In the genomic region with DNA sequence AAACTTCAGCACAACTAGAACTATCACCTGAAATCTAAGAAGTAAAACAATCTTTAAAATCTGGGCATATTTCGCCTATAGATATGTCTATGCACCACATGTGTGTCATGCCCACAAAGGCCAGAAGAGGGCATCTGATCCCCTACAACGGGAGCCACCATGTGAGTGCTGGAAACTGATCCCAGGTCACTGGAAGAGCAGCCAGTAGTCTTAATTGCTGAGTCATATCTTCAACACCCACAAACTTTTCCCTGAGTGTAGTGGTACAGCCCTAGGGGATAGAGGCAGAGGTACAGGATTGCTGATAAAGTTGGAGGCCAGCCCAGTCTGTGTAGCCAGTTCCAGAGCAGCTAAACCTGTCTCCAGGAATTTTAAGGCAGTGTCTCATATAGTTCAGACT, we compare ENCODE assay signal across 11 mouse cellular contexts. TPM values are rescaled to one million over a fixed set of nuclear protein-coding genes. Genes with fewer than 3 reads are reported as not detected.
DNase-seq lines count a peak whose midpoint lies in the region; ATAC-seq and TF ChIP-seq lines count a peak whose summit lies in the region.
"Had no signal": no experiment of that assay in that cellular context is flagged by ENCODE, and none has a peak within 500 bp of the region (broad histone marks: within the 10 kb centered on the region; RNA-seq: fewer than 3 reads in every experiment).

No protein-coding gene starts in this region.

- no peak overlapping the region for H3K9ac ChIP-seq in heart, adult 2 months (ENCODE audit: low read depth, low read length)
- H3K9ac ChIP-seq: hindbrain, embryonic 14.5 days; limb, embryonic 12.5 days had no signal

- intact Hi-C loops in heart, adult 2 months (cut with DNase I) = loop anchor here (2.0 kb wide), 1 partner anchor 44 kb away; no protein-coding TSS in a partner anchor

- H3K27me3 ChIP-seq in heart, adult 2 months (ENCODE audit: control insufficient read depth, insufficient read depth, low read length) = no peaks in the 10 kb centered on the region
- H3K27me3 ChIP-seq in thymus, adult 2 months (ENCODE audit: control insufficient read depth, insufficient read depth, low read length) = no peaks in the 10 kb centered on the region
- H3K27me3 ChIP-seq: limb, embryonic 12.5 days had no signal

- TF ChIP-seq POLR2A in heart, adult 2 months (IDR thresholded peaks at IDR 0.05; ENCODE audit: insufficient read depth, low read depth, low read length) = no peak
- TF ChIP-seq POLR2A in thymus, adult 2 months (IDR thresholded peaks at IDR 0.05; ENCODE audit: control insufficient read depth, extremely low read depth, insufficient read depth, low read length, poor library complexity) = no peak

- no peaks in the 10 kb centered on the region for H3K4me1 ChIP-seq in heart, adult 2 months (ENCODE audit: control insufficient read depth, insufficient read depth, low read length)
- H3K4me1 ChIP-seq in thymus, adult 2 months (replicated peaks; ENCODE audit: control insufficient read depth, insufficient read depth, low read length) = no peaks in the 10 kb centered on the region
- H3K4me1 ChIP-seq: limb, embryonic 12.5 days had no signal

- no peak overlapping the region for H3K4me3 ChIP-seq in heart, adult 2 months
- no peak overlapping the region for H3K4me3 ChIP-seq in thymus, adult 2 months (ENCODE audit: control insufficient read depth, insufficient read depth, low read length)
- H3K4me3 ChIP-seq: limb, embryonic 12.5 days had no signal

- no peaks in the 10 kb centered on the region for H3K36me3 ChIP-seq in heart, adult 2 months (ENCODE audit: control insufficient read depth, insufficient read depth, low read length)
- H3K36me3 ChIP-seq in thymus, adult 2 months (ENCODE audit: control insufficient read depth, insufficient read depth, low read length) = peaks cover 51% of the 10 kb centered on the region

- no peak for DNase-seq in heart, adult 2 months
- DNase-seq in heart, postnatal 4 days = no peak
- DNase-seq in thymus, postnatal 14 days = peak; percentile 10
- DNase-seq in thymus, adult 2 months = no peak
- DNase-seq in adrenal gland, adult 2 months = no peak
- DNase-seq in layer of hippocampus, postnatal 36 days = no peak
- DNase-seq: cerebellum, adult 9-10 months had no signal

- TF ChIP-seq EP300 in heart, adult 2 months (IDR thresholded peaks at IDR 0.05; ENCODE audit: insufficient read depth, low read depth, low read length) = no peak

- no peak overlapping the region for H3K27ac ChIP-seq in heart, adult 2 months
- no peak overlapping the region for H3K27ac ChIP-seq in thymus, adult 2 months (ENCODE audit: control insufficient read depth, insufficient read depth, low read length)
- H3K27ac ChIP-seq: hindbrain, embryonic 14.5 days; limb, embryonic 12.5 days had no signal

- peak; percentile 58; the same call in 1 of the 2 replicates for ATAC-seq in granulocyte monocyte progenitor cell, adult 5-6 weeks (replicated peaks; ENCODE audit: poor library complexity, severe bottlenecking)
- ATAC-seq in megakaryocyte, adult 5-6 weeks (ENCODE audit: poor library complexity, severe bottlenecking) = no peak

- peak; percentile 57 for TF ChIP-seq CTCF in heart, adult 2 months (IDR thresholded peaks at IDR 0.05)
- TF ChIP-seq CTCF in thymus, adult 2 months (IDR thresholded peaks at IDR 0.05; ENCODE audit: borderline replicate concordance, control insufficient read depth, extremely low read depth, insufficient read depth, low read length, poor library complexity) = no peak

- 84% methylated on average over 2 of the region's 2 CpGs for WGBS in heart, adult 2 months
- 88% methylated on average over 2 of the region's 2 CpGs for WGBS in thymus, adult 2 months

- H3K79me2 ChIP-seq in heart, adult 2 months (replicated peaks; ENCODE audit: control insufficient read depth, insufficient read depth, low read length) = no peaks in the 10 kb centered on the region

RNA-seq across cellular contexts. Expression of a gene that starts 11.6 kb away (rescaled TPM):
- 10 to 100 TPM; 20.0 to 20.1 TPM for total RNA-seq in heart, adult 2 months (2021)
- polyA plus RNA-seq in heart, adult 2 months (2012; rRNA removed) = 9.0 and 12.4 TPM in 2 replicates
- total RNA-seq in heart, postnatal 4 days (2021) = 10 to 100 TPM; 16.2 to 18.9 TPM
- 19.3 and 21.6 TPM in 2 replicates for polyA plus RNA-seq in thymus, adult 2 months (2012; rRNA removed)
- total RNA-seq in granulocyte monocyte progenitor cell, adult 5-6 weeks (2014; fragmentation: Nextera tagmentation) = 25.4 and 27.2 TPM in 2 replicates
- total RNA-seq in granulocyte monocyte progenitor cell, adult 5-6 weeks (2017) = 31.6 and 34.3 TPM in 2 replicates
- total RNA-seq in adrenal gland, adult 2 months (2021) = 10 to 100 TPM; 59.2 to 72.7 TPM
- 26.6 and 28.5 TPM in 2 replicates for polyA plus RNA-seq in adrenal gland, adult 2 months (2012; rRNA removed)
- total RNA-seq in layer of hippocampus, postnatal 36 days (2021) = 10 to 100 TPM; 59.4 to 61.8 TPM
- total RNA-seq in megakaryocyte, adult 5-6 weeks (2015) = 7.0 and 10.7 TPM in 2 replicates
- total RNA-seq in megakaryocyte, adult 5-6 weeks (2017) = 15.1 and 20.2 TPM in 2 replicates

RNA-seq across cellular contexts. Expression of a gene that starts 22.4 kb away (rescaled TPM):
- 10 to 100 TPM in 1 of 2 experiments, 1 to 10 TPM in 1; 8.0 to 10.2 TPM for total RNA-seq in heart, adult 2 months (2021)
- polyA plus RNA-seq in heart, adult 2 months (2012; rRNA removed) = 19.3 and 28.8 TPM in 2 replicates
- 1 to 10 TPM; 2.2 to 2.3 TPM for total RNA-seq in heart, postnatal 4 days (2021)
- 12.5 and 16.3 TPM in 2 replicates for polyA plus RNA-seq in thymus, adult 2 months (2012; rRNA removed)
- total RNA-seq in granulocyte monocyte progenitor cell, adult 5-6 weeks (2014; fragmentation: Nextera tagmentation) = 1.3 TPM in 1 of 2 replicates, not detected in the other
- total RNA-seq in granulocyte monocyte progenitor cell, adult 5-6 weeks (2017) = 1.2 TPM in 1 of 2 replicates, not detected in the other
- total RNA-seq in adrenal gland, adult 2 months (2021) = 10 to 100 TPM; 20.2 to 22.5 TPM
- polyA plus RNA-seq in adrenal gland, adult 2 months (2012; rRNA removed) = 34.4 and 38.1 TPM in 2 replicates
- total RNA-seq in layer of hippocampus, postnatal 36 days (2021) = not detected
- total RNA-seq in megakaryocyte, adult 5-6 weeks (2015) = not detected in 2 replicates
- total RNA-seq in megakaryocyte, adult 5-6 weeks (2017) = not detected in 2 replicates

RNA-seq across cellular contexts. Expression of a gene that starts 29.1 kb away (rescaled TPM):
- not detected for total RNA-seq in heart, adult 2 months (2021)
- polyA plus RNA-seq in heart, adult 2 months (2012; rRNA removed) = 0.04 TPM in 1 of 2 replicates, not detected in the other
- not detected for total RNA-seq in heart, postnatal 4 days (2021)
- 0.70 and 1.1 TPM in 2 replicates for polyA plus RNA-seq in thymus, adult 2 months (2012; rRNA removed)
- not detected in 2 replicates for total RNA-seq in granulocyte monocyte progenitor cell, adult 5-6 weeks (2014; fragmentation: Nextera tagmentation)
- total RNA-seq in granulocyte monocyte progenitor cell, adult 5-6 weeks (2017) = not detected in 2 replicates
- under 1 TPM; 0.09 to 0.28 TPM for total RNA-seq in adrenal gland, adult 2 months (2021)
- polyA plus RNA-seq in adrenal gland, adult 2 months (2012; rRNA removed) = 0.04 and 0.17 TPM in 2 replicates
- not detected for total RNA-seq in layer of hippocampus, postnatal 36 days (2021)
- total RNA-seq in megakaryocyte, adult 5-6 weeks (2015) = not detected in 2 replicates
- not detected in 2 replicates for total RNA-seq in megakaryocyte, adult 5-6 weeks (2017)

RNA-seq across cellular contexts. Expression of a gene that starts 32.6 kb away (rescaled TPM):
- total RNA-seq in heart, adult 2 months (2021) = under 1 TPM; 0.44 to 0.48 TPM
- 0.70 and 1.0 TPM in 2 replicates for polyA plus RNA-seq in heart, adult 2 months (2012; rRNA removed)
- total RNA-seq in heart, postnatal 4 days (2021) = 10 to 100 TPM; 16.7 to 18.4 TPM
- polyA plus RNA-seq in thymus, adult 2 months (2012; rRNA removed) = 22.1 and 33.4 TPM in 2 replicates
- total RNA-seq in granulocyte monocyte progenitor cell, adult 5-6 weeks (2014; fragmentation: Nextera tagmentation) = 50.7 and 71.9 TPM in 2 replicates
- 32.2 and 36.3 TPM in 2 replicates for total RNA-seq in granulocyte monocyte progenitor cell, adult 5-6 weeks (2017)
- total RNA-seq in adrenal gland, adult 2 months (2021) = 1 to 10 TPM in 1 of 2 experiments, under 1 TPM in 1; 0.76 to 1.3 TPM
- polyA plus RNA-seq in adrenal gland, adult 2 months (2012; rRNA removed) = 0.46 and 0.79 TPM in 2 replicates
- 1 to 10 TPM in 1 of 2 experiments, under 1 TPM in 1; 0.99 to 1.5 TPM for total RNA-seq in layer of hippocampus, postnatal 36 days (2021)
- total RNA-seq in megakaryocyte, adult 5-6 weeks (2015) = 20.7 and 22.1 TPM in 2 replicates
- total RNA-seq in megakaryocyte, adult 5-6 weeks (2017) = 12.3 and 26.8 TPM in 2 replicates
